Mouse (Mus musculus): ENCODE results near the gene Ptpn7. TPM values are rescaled to one million over a fixed set of nuclear protein-coding genes. Genes with fewer than 3 reads are reported as not detected.

Ptpn7 gene
- polyA plus RNA-seq (2015; fragmentation: Nextera tagmentation; extraction: Ambion mirVana), result 0.62 and 0.88 TPM in 2 replicates

DNA sequence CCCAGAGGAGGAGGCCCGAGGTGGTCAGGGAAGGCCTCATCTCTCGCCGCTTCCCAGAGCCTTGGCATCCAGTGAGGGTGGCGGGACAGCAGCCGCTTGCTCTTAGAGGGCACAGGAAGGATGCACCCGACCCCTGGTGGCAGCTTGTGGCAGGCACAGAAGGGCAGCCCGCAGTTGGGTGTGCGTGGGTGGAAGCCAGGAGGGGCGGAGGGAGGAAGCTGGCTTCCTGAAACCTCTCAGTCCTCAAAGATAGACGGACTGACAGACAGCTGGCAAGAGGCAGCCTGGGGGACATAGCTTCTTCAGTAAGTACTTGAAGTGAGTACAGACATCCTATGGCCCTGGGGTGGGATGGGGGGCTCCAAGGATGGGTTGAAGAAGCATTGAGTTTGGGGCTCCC lies at the start of gene Ptpn7:
Gene Ptpn7 (plus strand): TSS at position 228 of the 400 bp plus-strand sequence.
- no peak within 1 kb of the TSS for H3K4me2 ChIP-seq
- no peaks in the 10 kb centered on the region for H3K4me1 ChIP-seq (replicated peaks)
- H3K9ac ChIP-seq, result no peak within 1 kb of the TSS
- ATAC-seq (ENCODE audit: low FRiP score), result no peak
- no peaks in the 10 kb centered on the region for H3K36me3 ChIP-seq
- 38% methylated on average over 10 of the region's 10 CpGs for WGBS
- no peaks in the 10 kb centered on the region for H3K9me3 ChIP-seq
- no peak within 1 kb of the TSS for H3K27ac ChIP-seq
- H3K4me3 ChIP-seq, result no peak within 1 kb of the TSS
- peaks cover 13% of the 10 kb centered on the region for H3K27me3 ChIP-seq

DNA sequence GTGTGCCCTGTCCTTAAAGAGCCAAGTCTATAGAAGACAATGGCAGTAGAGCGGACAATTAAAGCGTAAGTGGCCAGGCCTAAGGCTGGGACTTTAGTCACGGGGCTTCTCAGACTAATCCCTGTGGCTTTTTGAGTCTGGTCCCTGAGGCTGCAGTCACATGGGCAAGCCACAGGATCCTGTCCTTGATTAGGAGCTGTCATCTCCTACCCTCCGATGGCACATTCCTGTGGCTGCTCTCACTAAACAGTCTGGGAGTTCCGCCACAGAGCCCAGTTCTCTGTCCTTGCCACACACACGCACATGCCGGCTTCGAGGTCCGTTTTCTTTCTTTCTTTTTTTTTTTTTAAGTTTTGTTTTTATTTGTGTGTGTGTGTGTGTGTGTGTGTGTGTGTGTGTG lies 49.0 kb upstream of the Ptpn7 start:
- Histone ChIP-seq H3K4me1 (replicated peaks) (peaks cover 9% of the 10 kb centered on the region; the same call in 1 of the 2 replicates), H3K27ac (no peak overlapping the region), H3K36me3 (no peaks in the 10 kb centered on the region), H3K4me3 (no peak overlapping the region), H3K9me3 (no peaks in the 10 kb centered on the region), H3K27me3 (peaks cover 36% of the 10 kb centered on the region), H3K4me2 (no peak overlapping the region), H3K9ac (no peak overlapping the region)
- ATAC-seq (ENCODE audit: low FRiP score), result no peak
- WGBS, result 69% methylated on average over 9 of the region's 9 CpGs

DNA sequence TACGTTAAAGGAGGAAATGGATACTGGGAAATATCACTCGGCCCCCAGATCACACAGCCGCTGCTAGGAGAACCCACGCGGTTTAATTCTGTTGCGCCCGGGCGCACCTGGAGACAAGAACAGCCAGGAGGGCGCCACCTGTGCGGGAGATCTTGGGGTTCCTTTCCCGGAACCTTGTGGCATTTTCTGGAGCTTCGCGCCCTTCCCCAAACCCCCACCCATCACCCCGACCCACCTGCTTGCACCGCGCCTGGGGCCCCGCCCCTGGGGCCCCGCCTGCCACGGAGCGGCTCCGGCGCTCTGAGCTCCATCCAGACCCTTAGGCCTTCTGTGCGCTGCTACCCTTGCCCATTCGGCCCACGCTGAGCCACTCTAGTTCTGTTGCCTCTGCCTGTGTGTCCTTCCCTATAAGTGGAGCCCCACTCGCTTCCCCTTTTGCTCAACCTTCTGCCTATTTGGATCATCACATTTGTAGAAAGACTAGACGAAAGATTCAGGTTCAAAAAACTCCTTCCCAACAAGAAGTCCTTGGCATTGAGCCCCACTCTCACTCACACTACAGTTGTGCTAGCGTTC lies 47.1 kb upstream of the Ptpn7 start:
- Histone ChIP-seq H3K27me3 (peaks cover 39% of the 10 kb centered on the region), H3K4me3 (no peak overlapping the region; the same call in 1 of the 2 replicates), H3K36me3 (no peaks in the 10 kb centered on the region), H3K27ac (no peak overlapping the region), H3K9me3 (no peaks in the 10 kb centered on the region), H3K4me2 (peak overlapping the region; percentile 33; the same call in 1 of the 2 replicates), H3K4me1 (replicated peaks) (peaks cover 9% of the 10 kb centered on the region; the same call in 1 of the 2 replicates), H3K9ac (no peak overlapping the region)
- WGBS, result 17% methylated on average over 28 of the region's 28 CpGs
- no peak for ATAC-seq (ENCODE audit: low FRiP score)

DNA sequence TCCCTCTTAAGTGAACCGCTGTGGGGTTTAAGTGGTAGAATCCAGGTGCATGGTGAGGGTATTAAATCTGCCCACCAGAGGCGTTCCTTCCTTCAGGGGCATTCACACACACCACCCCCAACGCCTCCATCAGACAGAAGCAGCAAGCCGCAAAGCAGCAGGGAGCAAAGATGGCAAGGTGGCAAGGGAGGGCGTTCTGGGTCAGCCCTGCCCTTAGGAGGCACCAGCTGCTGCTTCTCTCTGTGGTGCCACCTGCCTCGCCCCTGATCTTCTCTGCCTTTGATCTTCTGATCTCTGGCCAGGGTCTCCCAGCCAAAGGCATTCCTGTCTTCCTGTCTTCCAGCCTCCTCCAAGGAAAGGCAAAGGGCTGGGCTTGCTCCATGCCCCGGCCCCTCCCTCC lies 46.5 kb upstream of the Ptpn7 start:
- H3K27me3 ChIP-seq, result peaks cover 39% of the 10 kb centered on the region
- H3K36me3 ChIP-seq, result no peaks in the 10 kb centered on the region
- no peak overlapping the region for H3K9ac ChIP-seq
- H3K27ac ChIP-seq, result no peak overlapping the region
- H3K4me3 ChIP-seq, result no peak overlapping the region
- no peak for ATAC-seq (ENCODE audit: low FRiP score)
- H3K4me2 ChIP-seq, result no peak overlapping the region
- H3K4me1 ChIP-seq (replicated peaks), result peaks cover 9% of the 10 kb centered on the region; the same call in 1 of the 2 replicates
- no peaks in the 10 kb centered on the region for H3K9me3 ChIP-seq
- 43% methylated on average over 7 of the region's 7 CpGs for WGBS

DNA sequence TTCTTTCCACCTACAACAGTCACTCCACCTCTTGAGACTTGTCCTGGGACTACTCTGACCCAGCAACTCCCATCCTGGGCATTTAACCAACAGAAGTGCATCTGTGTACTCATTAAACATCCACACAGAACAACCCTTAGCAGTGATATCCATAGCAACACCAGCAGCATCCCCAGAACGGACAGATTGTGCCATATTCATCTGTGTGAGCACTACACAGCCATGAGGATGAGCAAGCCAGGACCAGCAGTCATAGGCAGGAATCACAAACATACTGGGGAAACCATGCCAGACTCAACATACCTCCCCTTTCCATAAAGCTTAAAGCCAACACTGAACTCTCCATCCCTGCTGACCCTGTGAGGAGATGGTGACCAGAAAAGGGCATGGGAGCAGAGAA lies 45.1 kb upstream of the Ptpn7 start:
- Histone ChIP-seq H3K4me2 (no peak overlapping the region), H3K4me3 (no peak overlapping the region), H3K9ac (no peak overlapping the region), H3K9me3 (no peaks in the 10 kb centered on the region), H3K27ac (no peak overlapping the region), H3K4me1 (replicated peaks) (peaks cover 9% of the 10 kb centered on the region; the same call in 1 of the 2 replicates), H3K27me3 (peaks cover 39% of the 10 kb centered on the region), H3K36me3 (no peaks in the 10 kb centered on the region)
- WGBS, result 58% methylated on average over 1 of the region's 1 CpGs
- no peak for ATAC-seq (ENCODE audit: low FRiP score)

DNA sequence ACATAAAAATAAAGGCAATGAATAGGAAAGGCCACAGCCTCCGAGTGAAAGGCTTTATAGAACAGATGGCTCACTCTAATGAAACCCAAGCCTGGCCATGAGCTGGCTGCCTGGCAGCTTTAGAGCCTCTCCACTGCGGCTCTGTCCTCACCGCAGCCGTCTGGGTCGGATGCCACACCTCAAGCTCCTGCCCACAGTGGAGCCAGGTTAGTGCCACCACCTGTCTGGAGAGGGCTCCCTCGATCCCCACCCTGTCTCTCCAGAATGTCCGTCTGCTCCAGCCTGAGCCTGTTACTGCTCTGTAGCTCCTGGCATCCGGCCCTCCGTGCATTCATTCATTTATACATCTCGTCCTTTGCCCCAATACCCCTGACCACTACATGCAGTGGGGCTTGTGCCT lies 42.9 kb upstream of the Ptpn7 start:
- Histone ChIP-seq H3K9me3 (no peaks in the 10 kb centered on the region), H3K4me2 (no peak overlapping the region), H3K4me1 (replicated peaks) (peaks cover 9% of the 10 kb centered on the region; the same call in 1 of the 2 replicates), H3K27me3 (peaks cover 31% of the 10 kb centered on the region), H3K9ac (no peak overlapping the region), H3K4me3 (no peak overlapping the region), H3K27ac (no peak overlapping the region), H3K36me3 (no peaks in the 10 kb centered on the region)
- no peak for ATAC-seq (ENCODE audit: low FRiP score)
- 80% methylated on average over 10 of the region's 10 CpGs for WGBS

DNA sequence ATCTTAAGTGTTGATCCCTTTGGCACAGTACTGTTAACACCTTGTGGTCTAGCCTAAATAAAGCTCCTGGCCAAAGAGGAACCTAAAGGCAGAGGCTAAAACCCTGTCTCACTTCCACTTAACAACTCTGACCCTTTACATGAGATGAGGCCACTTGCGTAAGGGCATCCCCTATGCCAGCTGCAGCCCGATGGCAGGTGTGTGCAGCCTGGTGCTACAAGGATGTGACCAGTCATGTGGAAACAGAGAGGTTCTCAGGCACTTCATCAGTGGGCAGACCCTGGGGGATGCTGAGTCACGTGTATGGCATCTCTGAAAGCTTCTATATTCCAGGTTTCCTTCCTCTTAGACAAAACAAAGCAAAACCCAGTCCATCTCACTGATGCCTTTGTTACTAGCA lies 41.6 kb upstream of the Ptpn7 start:
- Histone ChIP-seq H3K27me3 (peaks cover 22% of the 10 kb centered on the region), H3K4me3 (no peak overlapping the region), H3K4me2 (no peak overlapping the region), H3K9ac (no peak overlapping the region), H3K27ac (no peak overlapping the region), H3K4me1 (replicated peaks) (0 out of 2 replicates have a peak, but pooled peaks cover 2% of the 10 kb centered on the region), H3K9me3 (no peaks in the 10 kb centered on the region), H3K36me3 (no peaks in the 10 kb centered on the region)
- no peak for ATAC-seq (ENCODE audit: low FRiP score)
- WGBS, result 76% methylated on average over 3 of the region's 3 CpGs

DNA sequence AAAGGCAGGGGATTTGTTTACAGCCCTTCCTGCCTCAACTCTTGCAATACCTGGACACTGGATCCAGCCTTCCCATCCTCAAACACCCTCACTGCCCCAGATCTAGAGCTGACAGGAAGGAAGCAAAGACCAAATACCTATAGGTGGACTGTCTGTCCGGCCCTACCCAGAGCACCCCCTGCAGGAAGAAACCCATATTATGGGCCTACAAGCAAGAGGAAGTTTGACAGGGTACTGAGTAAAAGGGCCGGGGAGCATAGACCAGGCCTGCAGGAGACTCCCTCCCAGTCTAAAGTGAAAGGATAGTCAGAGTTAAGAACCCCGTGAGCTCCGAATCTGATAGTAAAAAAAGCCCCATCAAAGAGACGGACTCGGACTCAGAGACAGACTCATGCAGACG lies 37.8 kb upstream of the Ptpn7 start:
- ATAC-seq (ENCODE audit: low FRiP score), result no peak
- H3K4me3 ChIP-seq, result no peak overlapping the region
- no peaks in the 10 kb centered on the region for H3K9me3 ChIP-seq
- WGBS, result 74% methylated on average over 7 of the region's 7 CpGs
- no peak overlapping the region for H3K27ac ChIP-seq
- H3K4me2 ChIP-seq, result no peak overlapping the region
- H3K36me3 ChIP-seq, result no peaks in the 10 kb centered on the region
- peaks cover 19% of the 10 kb centered on the region for H3K27me3 ChIP-seq
- H3K4me1 ChIP-seq (replicated peaks), result 0 out of 2 replicates have a peak, but pooled peaks cover 2% of the 10 kb centered on the region
- H3K9ac ChIP-seq, result no peak overlapping the region

DNA sequence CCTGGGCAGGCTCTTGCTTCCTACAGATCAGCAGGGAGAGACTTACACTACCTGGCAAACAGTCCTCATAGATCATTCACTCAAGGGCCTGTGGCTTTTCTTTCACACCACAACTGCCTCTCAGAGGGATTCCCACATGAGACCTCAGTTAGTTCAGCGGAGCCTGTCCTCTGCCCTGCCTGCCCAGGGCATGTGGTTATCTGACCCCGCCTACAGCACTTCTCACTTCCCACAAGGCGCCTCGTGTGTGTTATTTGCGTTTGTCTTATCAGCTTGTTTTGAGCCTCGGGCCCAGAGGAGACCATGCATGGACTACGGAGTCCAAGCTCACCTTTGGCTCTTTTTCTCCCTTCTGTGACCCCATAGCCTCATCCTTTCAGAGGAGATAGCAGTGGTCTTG lies 37.3 kb upstream of the Ptpn7 start:
- 0 out of 2 replicates have a peak, but pooled peaks cover 2% of the 10 kb centered on the region for H3K4me1 ChIP-seq (replicated peaks)
- H3K27me3 ChIP-seq, result peaks cover 17% of the 10 kb centered on the region
- WGBS, result 61% methylated on average over 7 of the region's 7 CpGs
- H3K9me3 ChIP-seq, result no peaks in the 10 kb centered on the region
- H3K9ac ChIP-seq, result no peak overlapping the region
- no peak overlapping the region for H3K27ac ChIP-seq
- no peak for ATAC-seq (ENCODE audit: low FRiP score)
- H3K4me3 ChIP-seq, result no peak overlapping the region
- no peaks in the 10 kb centered on the region for H3K36me3 ChIP-seq
- no peak overlapping the region for H3K4me2 ChIP-seq

DNA sequence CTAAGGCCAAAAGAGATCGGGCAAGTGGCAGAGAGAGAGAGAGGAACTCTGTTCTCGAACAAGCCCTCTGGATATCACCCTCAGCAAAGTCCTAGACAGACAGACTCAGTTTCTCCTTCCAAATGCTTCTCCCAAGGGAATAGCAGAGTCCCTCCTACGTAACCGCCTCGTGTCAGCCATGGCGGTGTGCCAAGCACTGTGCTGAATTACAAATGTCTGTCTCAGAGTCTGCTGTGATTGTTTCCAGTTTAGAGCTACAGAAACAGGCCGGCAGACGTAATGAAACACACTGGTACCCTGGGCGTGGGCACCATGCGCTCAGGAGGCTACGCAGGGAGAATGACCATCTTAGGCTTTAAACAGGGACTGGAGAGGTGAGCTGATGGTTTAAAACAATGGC lies 36.2 kb upstream of the Ptpn7 start:
- ATAC-seq (ENCODE audit: low FRiP score), result no peak
- 78% methylated on average over 11 of the region's 11 CpGs for WGBS
- H3K4me2 ChIP-seq, result no peak overlapping the region
- H3K4me1 ChIP-seq (replicated peaks), result 0 out of 2 replicates have a peak, but pooled peaks cover 5% of the 10 kb centered on the region
- no peak overlapping the region for H3K9ac ChIP-seq
- H3K27ac ChIP-seq, result no peak overlapping the region
- peaks cover 29% of the 10 kb centered on the region for H3K27me3 ChIP-seq
- H3K9me3 ChIP-seq, result no peaks in the 10 kb centered on the region
- H3K36me3 ChIP-seq, result no peaks in the 10 kb centered on the region
- no peak overlapping the region for H3K4me3 ChIP-seq

DNA sequence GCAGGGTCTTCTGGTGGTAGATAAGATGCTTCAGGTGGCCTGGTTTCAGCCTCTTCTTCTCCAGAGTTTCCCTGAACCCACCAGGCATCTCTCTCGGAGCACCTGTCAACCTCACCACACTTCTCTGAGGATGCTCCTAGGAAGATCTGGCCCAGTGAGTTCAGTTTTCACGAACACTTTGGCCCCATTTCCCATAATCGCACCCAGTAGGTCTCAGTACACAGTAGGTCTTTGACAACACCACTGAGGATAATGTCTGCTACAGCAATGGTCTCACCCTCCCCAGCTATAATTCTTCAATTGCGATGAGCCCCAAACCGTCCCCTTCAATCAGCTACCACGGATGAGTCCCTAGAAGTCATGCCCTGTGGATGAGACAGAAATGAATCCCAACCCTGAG lies 35.1 kb upstream of the Ptpn7 start:
- no peak overlapping the region for H3K9ac ChIP-seq
- H3K9me3 ChIP-seq, result no peaks in the 10 kb centered on the region
- ATAC-seq (ENCODE audit: low FRiP score), result no peak
- H3K4me2 ChIP-seq, result no peak overlapping the region
- H3K4me1 ChIP-seq (replicated peaks), result 0 out of 2 replicates have a peak, but pooled peaks cover 5% of the 10 kb centered on the region
- WGBS, result 92% methylated on average over 6 of the region's 6 CpGs
- H3K36me3 ChIP-seq, result no peaks in the 10 kb centered on the region
- H3K4me3 ChIP-seq, result no peak overlapping the region
- peaks cover 40% of the 10 kb centered on the region for H3K27me3 ChIP-seq
- H3K27ac ChIP-seq, result no peak overlapping the region

DNA sequence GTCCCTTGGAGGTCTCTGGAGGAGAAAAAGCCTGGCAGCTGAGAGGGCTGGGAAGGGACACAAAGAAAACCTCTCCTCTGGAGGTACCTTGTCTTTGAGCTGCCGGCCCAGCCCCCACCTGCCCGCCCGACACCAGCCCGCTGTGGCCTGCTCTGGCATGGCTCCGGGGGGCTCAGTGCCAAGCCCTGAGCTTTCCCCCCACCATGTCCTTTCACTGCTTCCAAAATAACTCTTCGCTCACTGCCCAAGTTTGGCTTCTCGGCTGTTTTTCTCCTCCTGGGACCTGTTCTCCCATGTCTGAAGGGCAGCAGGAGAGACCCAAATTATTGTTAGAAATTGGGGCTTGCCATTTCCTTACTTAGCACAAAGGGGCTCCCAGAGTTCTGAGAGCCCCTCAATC lies 34.1 kb upstream of the Ptpn7 start:
- Histone ChIP-seq H3K9me3 (no peaks in the 10 kb centered on the region), H3K4me1 (replicated peaks) (0 out of 2 replicates have a peak, but pooled peaks cover 5% of the 10 kb centered on the region), H3K4me3 (no peak overlapping the region), H3K27me3 (peaks cover 50% of the 10 kb centered on the region), H3K27ac (no peak overlapping the region), H3K4me2 (no peak overlapping the region), H3K36me3 (no peaks in the 10 kb centered on the region), H3K9ac (no peak overlapping the region)
- WGBS, result 75% methylated on average over 7 of the region's 7 CpGs
- no peak for ATAC-seq (ENCODE audit: low FRiP score)

DNA sequence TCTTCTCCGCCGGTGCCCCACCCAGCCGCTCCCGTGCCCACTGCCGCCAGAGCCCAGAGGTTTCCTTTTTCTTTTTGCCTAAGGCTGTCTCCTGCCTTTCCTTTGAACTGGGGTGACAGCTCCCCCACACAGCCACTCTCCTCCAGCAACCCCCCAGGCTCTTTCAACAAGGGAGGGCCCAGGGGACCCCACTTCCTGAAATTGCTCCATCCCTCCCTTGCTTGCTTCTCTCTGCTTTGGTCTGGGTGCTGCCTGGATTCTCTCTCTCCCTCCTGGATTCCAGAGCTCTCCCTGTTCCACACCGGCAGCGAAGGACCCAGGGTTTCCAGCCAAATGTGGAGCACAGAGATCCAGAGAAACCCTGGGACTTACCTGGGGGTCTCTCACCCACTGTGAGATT lies 32.1 kb upstream of the Ptpn7 start:
- Histone ChIP-seq H3K27me3 (peaks cover 68% of the 10 kb centered on the region), H3K36me3 (no peaks in the 10 kb centered on the region), H3K4me1 (replicated peaks) (peaks cover 11% of the 10 kb centered on the region), H3K4me3 (no peak overlapping the region), H3K9ac (no peak overlapping the region), H3K4me2 (no peak overlapping the region), H3K27ac (no peak overlapping the region), H3K9me3 (no peaks in the 10 kb centered on the region)
- no peak for ATAC-seq (ENCODE audit: low FRiP score)
- WGBS, result 61% methylated on average over 7 of the region's 7 CpGs

Measured in hindbrain, embryonic 13.5 days (tissue).